ENCODE assay signal across 15 mouse cellular contexts in the genomic region with DNA sequence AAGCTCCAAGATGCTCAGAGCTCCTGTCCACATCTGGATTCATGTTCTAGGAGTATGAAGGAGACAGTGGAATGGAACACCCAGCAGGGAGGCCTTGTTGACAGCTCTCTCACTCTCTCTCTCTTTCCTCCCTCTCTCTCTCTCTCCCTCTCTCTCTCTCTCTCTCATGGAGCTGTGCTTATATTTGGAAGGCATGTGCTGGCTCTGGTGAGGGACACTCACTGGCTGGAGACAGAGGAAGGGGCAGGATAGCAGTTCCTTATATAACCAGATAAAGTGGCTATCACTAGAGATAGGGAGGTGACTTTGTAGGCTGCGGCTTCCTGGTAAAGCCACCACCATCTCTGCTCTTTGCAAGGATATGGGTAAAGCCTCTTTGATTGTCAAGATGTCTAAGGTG. TPM values are rescaled to one million over a fixed set of nuclear protein-coding genes. Genes with fewer than 3 reads are reported as not detected.
DNase-seq lines count a peak whose midpoint lies in the region; ATAC-seq and TF ChIP-seq lines count a peak whose summit lies in the region.
"Had no signal": no experiment of that assay in that cellular context is flagged by ENCODE, and none has a peak within 500 bp of the region (broad histone marks: within the 10 kb centered on the region; RNA-seq: fewer than 3 reads in every experiment).

No protein-coding gene starts in this region.

- no peak for ATAC-seq in heart, embryonic 13.5 days (ENCODE audit: extremely low read depth, insufficient number of reproducible peaks, low FRiP score, low TSS enrichment)
- 0 out of 2 replicates have a peak, but pooled peaks have one; percentile 11 for ATAC-seq in heart, postnatal 0 days (ENCODE audit: insufficient read depth, low read depth)
- ATAC-seq: forebrain, embryonic 15.5 days had no signal

- no peak for TF ChIP-seq CTCF in spleen, adult 2 months (IDR thresholded peaks at IDR 0.05; ENCODE audit: extremely low read depth, insufficient read depth, insufficient read length, insufficient replicate concordance)
- TF ChIP-seq CTCF in heart, postnatal 0 days (IDR thresholded peaks at IDR 0.05; ENCODE audit: low read depth) = no peak

- H3K4me1 ChIP-seq in heart, embryonic 13.5 days = peaks cover 75% of the 10 kb centered on the region
- peaks cover 7% of the 10 kb centered on the region for H3K4me1 ChIP-seq in spleen, adult 2 months (ENCODE audit: control insufficient read depth, insufficient read depth, insufficient read length)
- peaks cover 27% of the 10 kb centered on the region for H3K4me1 ChIP-seq in heart, postnatal 0 days (ENCODE audit: control insufficient read depth, insufficient read depth)

- no peaks in the 10 kb centered on the region for H3K27me3 ChIP-seq in heart, embryonic 13.5 days (replicated peaks)
- no peaks in the 10 kb centered on the region for H3K27me3 ChIP-seq in spleen, adult 2 months (ENCODE audit: control insufficient read depth, insufficient read depth, low read length)
- no peaks in the 10 kb centered on the region for H3K27me3 ChIP-seq in heart, postnatal 0 days (ENCODE audit: control insufficient read depth, insufficient read depth, low read length)
- H3K27me3 ChIP-seq: embryonic facial prominence, embryonic 13.5 days; forebrain, embryonic 15.5 days; limb, embryonic 13.5 days had no signal

- H3K9me3 ChIP-seq in heart, embryonic 13.5 days = no peaks in the 10 kb centered on the region
- no peaks in the 10 kb centered on the region for H3K9me3 ChIP-seq in heart, postnatal 0 days (replicated peaks; ENCODE audit: control insufficient read depth, low read length)
- H3K9me3 ChIP-seq: embryonic facial prominence, embryonic 13.5 days; forebrain, embryonic 15.5 days; limb, embryonic 13.5 days had no signal

- H3K36me3 ChIP-seq in heart, embryonic 13.5 days = no peaks in the 10 kb centered on the region
- no peaks in the 10 kb centered on the region for H3K36me3 ChIP-seq in spleen, adult 2 months (ENCODE audit: control insufficient read depth, insufficient read depth, low read length)
- H3K36me3 ChIP-seq in heart, postnatal 0 days (replicated peaks; ENCODE audit: control insufficient read depth, insufficient read depth, low read length) = no peaks in the 10 kb centered on the region
- H3K36me3 ChIP-seq: embryonic facial prominence, embryonic 13.5 days; forebrain, embryonic 15.5 days; limb, embryonic 13.5 days had no signal

- H3K4me2 ChIP-seq in heart, embryonic 13.5 days = peak overlapping the region; percentile 41
- H3K4me2 ChIP-seq in heart, postnatal 0 days (ENCODE audit: low read depth, low read length) = no peak overlapping the region; the same call in 1 of the 2 replicates
- H3K4me2 ChIP-seq: embryonic facial prominence, embryonic 13.5 days; forebrain, embryonic 15.5 days; limb, embryonic 13.5 days had no signal

- no peak overlapping the region for H3K4me3 ChIP-seq in heart, embryonic 13.5 days
- no peak overlapping the region for H3K4me3 ChIP-seq in spleen, adult 2 months (ENCODE audit: extremely low read depth, insufficient read depth, insufficient read length)
- no peak overlapping the region for H3K4me3 ChIP-seq in heart, postnatal 0 days (ENCODE audit: low read depth, low read length)
- H3K4me3 ChIP-seq: embryonic facial prominence, embryonic 13.5 days; forebrain, embryonic 15.5 days; limb, embryonic 13.5 days had no signal

- 37% methylated on average over 1 of the region's 1 CpGs for WGBS in heart, embryonic 13.5 days
- WGBS in spleen, adult 2 months = 86% methylated on average over 1 of the region's 1 CpGs
- WGBS in heart, postnatal 0 days = 15% methylated on average over 1 of the region's 1 CpGs

- H3K27ac ChIP-seq in heart, embryonic 13.5 days (replicated peaks) = peak overlapping the region; percentile 77
- peak overlapping the region; percentile 38; the same call in 1 of the 2 replicates for H3K27ac ChIP-seq in spleen, adult 2 months (ENCODE audit: insufficient read depth, low read length)
- peak overlapping the region; percentile 79 for H3K27ac ChIP-seq in heart, postnatal 0 days (ENCODE audit: low read depth)
- H3K27ac ChIP-seq: embryonic facial prominence, embryonic 13.5 days; forebrain, embryonic 15.5 days; limb, embryonic 13.5 days; macrophage had no signal

- no peak for DNase-seq in heart, adult 9 months (ENCODE audit: low spot score in 2 of 2)
- no peak for DNase-seq in spleen, adult 2 months (ENCODE audit: low read depth in 1 of 2, low spot score in 2 of 2)
- no peak for DNase-seq in spleen, postnatal 4 days (ENCODE audit: low spot score in 2 of 2)
- peak; percentile 10 for DNase-seq in heart, postnatal 0 days (ENCODE audit: low spot score)
- peak; percentile 59 for DNase-seq in thymus, postnatal 14 days
- no peak for DNase-seq in lung, postnatal 4 days
- DNase-seq in kidney, adult 9 months = no peak
- DNase-seq: adrenal gland, adult 8-10 months; gastrocnemius, postnatal 36 days; kidney, postnatal 25 days had no signal

- 0 out of 2 replicates have a peak, but pooled peaks have one; percentile 23 for TF ChIP-seq EP300 in heart, postnatal 0 days (IDR thresholded peaks at IDR 0.05; ENCODE audit: low read depth)

- no peak for TF ChIP-seq POLR2A in spleen, adult 2 months (IDR thresholded peaks at IDR 0.05; ENCODE audit: low read depth, low read length)

- H3K9ac ChIP-seq in heart, embryonic 13.5 days = peak overlapping the region; percentile 64
- no peak overlapping the region for H3K9ac ChIP-seq in heart, postnatal 0 days (replicated peaks; ENCODE audit: low read depth, low read length)
- H3K9ac ChIP-seq: embryonic facial prominence, embryonic 13.5 days; forebrain, embryonic 15.5 days; limb, embryonic 13.5 days had no signal

RNA-seq across cellular contexts. Expression of gene Clk3, which starts 4.6 kb away (rescaled TPM):
- polyA plus RNA-seq in heart, embryonic 13.5 days (2015; fragmentation: Nextera tagmentation; extraction: Ambion mirVana) = 56.1 and 57.1 TPM in 2 replicates
- 99.1 and 117 TPM in 2 replicates for polyA plus RNA-seq in spleen, adult 2 months (2012; rRNA removed)
- total RNA-seq in heart, postnatal 0 days (2014; rRNA removed; ENCODE audit: low replicate concordance) = 27.5 and 40.8 TPM in 2 replicates
- polyA plus RNA-seq in heart, postnatal 0 days (2015; fragmentation: Nextera tagmentation; extraction: Ambion mirVana) = 31.9 and 34.8 TPM in 2 replicates

Comparison
In these comparisons a context has a peak if more than half of its experiments do, and no peak if none do; other contexts are left out.
1. DNase-seq: peak in heart, postnatal 0 days (single experiment) and thymus, postnatal 14 days (single experiment); none in heart, adult 9 months (0 of 2), spleen, adult 2 months (0 of 2), spleen, postnatal 4 days (0 of 2), lung, postnatal 4 days (0 of 2) and kidney, adult 9 months (single experiment).
2. Peak in every context shown above with its lines, with median percentiles within 50 percentile points of each other: H3K27ac ChIP-seq.